Mouse (Mus musculus): Measurements from ENCODE around the gene Ggt6.

DNA sequence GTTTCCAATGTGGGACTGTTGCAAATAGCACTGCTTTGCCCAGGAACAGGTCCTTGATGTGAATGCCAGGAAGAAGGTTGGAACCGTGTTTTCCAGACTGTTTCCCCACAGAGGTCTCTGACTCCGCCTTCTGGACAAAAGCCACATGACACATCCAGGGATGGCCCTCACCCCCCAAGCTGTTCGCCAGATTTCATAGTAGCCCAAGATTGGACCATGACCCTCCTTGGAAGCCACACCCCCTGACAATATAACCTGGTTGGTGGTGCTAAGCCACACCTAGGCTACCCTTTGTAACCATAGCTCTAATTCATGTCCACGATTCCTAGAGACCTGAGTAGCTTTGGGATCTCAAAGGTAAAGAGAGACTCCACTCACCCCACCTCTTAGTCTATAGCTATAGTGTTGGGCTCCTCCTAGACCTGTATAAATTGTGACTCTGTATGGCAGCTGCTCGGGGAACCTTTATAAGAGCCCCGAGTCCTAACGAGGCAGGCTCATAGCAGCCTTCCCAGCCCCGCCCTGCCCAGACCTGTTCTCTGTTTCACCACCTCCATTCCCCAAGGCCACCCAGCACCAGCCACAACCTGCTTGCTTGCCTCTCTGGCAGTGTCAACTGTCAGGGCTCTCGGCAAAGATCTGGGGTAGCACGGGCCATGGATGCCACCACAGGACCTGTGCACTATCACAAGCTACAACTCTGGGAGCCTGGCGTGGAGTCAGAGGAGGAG lies at the start of gene Ggt6:
- no peak for TF ChIP-seq JUND (IDR thresholded peaks at IDR 0.05; ENCODE audit: low read depth, low read length)
- no peak for TF ChIP-seq CHD2 (IDR thresholded peaks at IDR 0.05; ENCODE audit: low read length)
- no peak for TF ChIP-seq CTCF (IDR thresholded peaks at IDR 0.05 in 2 of 3, conservative IDR thresholded peaks at IDR 0.05 in 1 of 3; ENCODE audit: control insufficient read depth in 1 of 3, insufficient read depth in 1 of 3, low read depth in 2 of 3, low read length in 3 of 3, poor library complexity in 1 of 3, severe bottlenecking in 1 of 3)

Data from MEL (cell line).